Mouse (Mus musculus): ENCODE results near the gene Polr2g. TPM values are rescaled to one million over a fixed set of nuclear protein-coding genes. Genes with fewer than 3 reads are reported as not detected.

Polr2g gene
- polyA plus RNA-seq, 1 experiment from 2014 or later: 199 TPM

DNA sequence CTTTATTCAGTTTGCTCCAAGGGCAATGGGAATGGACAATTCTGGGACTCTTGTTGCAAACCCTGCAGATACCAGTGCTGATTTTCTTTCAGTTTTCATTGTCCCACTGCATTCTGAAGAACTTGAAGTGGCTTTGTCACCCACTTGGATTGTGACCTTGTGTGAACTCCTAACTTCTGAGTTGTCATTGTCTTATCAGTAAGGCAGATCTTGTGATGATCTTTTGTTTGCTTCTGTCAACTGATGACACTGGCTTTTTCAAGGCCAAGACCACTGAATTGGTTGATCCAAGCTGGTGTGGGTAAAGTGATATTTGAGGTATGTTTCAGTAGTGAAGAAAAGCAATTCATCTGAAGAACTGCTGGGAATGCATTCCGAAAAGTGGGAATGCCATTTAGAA, 53.0 kb downstream of the Polr2g start:
- Histone ChIP-seq H3K4me2 (ENCODE audit: low read depth, low read length) (no peak overlapping the region), H3K27ac (replicated peaks; ENCODE audit: low read depth, low read length) (no peak overlapping the region), H3K27me3 (ENCODE audit: control insufficient read depth, insufficient read depth, low read length) (no peaks in the 10 kb centered on the region), H3K9me3 (replicated peaks; ENCODE audit: control insufficient read depth, low read length) (no peaks in the 10 kb centered on the region), H3K36me3 (replicated peaks; ENCODE audit: control insufficient read depth, insufficient read depth, low read depth, low read length) (peaks cover under 1% of the 10 kb centered on the region), H3K4me3 (ENCODE audit: low read depth, low read length) (no peak overlapping the region), H3K9ac (replicated peaks; ENCODE audit: low read length) (no peak overlapping the region), H3K4me1 (ENCODE audit: control insufficient read depth, insufficient read depth, low read length) (peaks cover 2% of the 10 kb centered on the region; the same call in 1 of the 2 replicates)
- 93% methylated on average over 1 of the region's 1 CpGs for WGBS
- DNase-seq (ENCODE audit: low spot score) (no peak), ATAC-seq (replicated peaks; ENCODE audit: insufficient number of reproducible peaks, low FRiP score, low TSS enrichment, low read depth) (no peak)

Other genes with a start within 250 kb of the Polr2g start
- gene Slc22a8, start 207.3 kb downstream of the Polr2g start, polyA plus RNA-seq (2014; fragmentation: Nextera tagmentation; extraction: Ambion mirVana): 0.06 TPM in 1 of 2 replicates, not detected in the other
- 0.10 and 0.29 TPM in 2 replicates for gene Slc22a6, start 180.5 kb downstream of the Polr2g start, polyA plus RNA-seq (2014; fragmentation: Nextera tagmentation; extraction: Ambion mirVana)
- 0.06 and 0.08 TPM in 2 replicates for gene Chrm1, start 134.8 kb downstream of the Polr2g start, polyA plus RNA-seq (2014; fragmentation: Nextera tagmentation; extraction: Ambion mirVana)
- gene Slc3a2, start 75.2 kb downstream of the Polr2g start, polyA plus RNA-seq (2014; fragmentation: Nextera tagmentation; extraction: Ambion mirVana): 120 and 125 TPM in 2 replicates
- gene Wdr74, start 62.8 kb downstream of the Polr2g start, polyA plus RNA-seq (2014; fragmentation: Nextera tagmentation; extraction: Ambion mirVana): 91.0 and 92.3 TPM in 2 replicates
- 1.1 and 1.8 TPM in 2 replicates for gene 1700092M07Rik, start 57.9 kb downstream of the Polr2g start, polyA plus RNA-seq (2014; fragmentation: Nextera tagmentation; extraction: Ambion mirVana)
- gene Stx5a, start 57.2 kb downstream of the Polr2g start, polyA plus RNA-seq (2014; fragmentation: Nextera tagmentation; extraction: Ambion mirVana): 107 and 110 TPM in 2 replicates
- 230 and 238 TPM in 2 replicates for gene Nxf1, start 41.5 kb downstream of the Polr2g start, polyA plus RNA-seq (2014; fragmentation: Nextera tagmentation; extraction: Ambion mirVana)
- 191 and 197 TPM in 2 replicates for gene Tmem223, start 27.6 kb downstream of the Polr2g start, polyA plus RNA-seq (2014; fragmentation: Nextera tagmentation; extraction: Ambion mirVana)
- 44.8 and 51.2 TPM in 2 replicates for gene Tmem179b, start 24.1 kb downstream of the Polr2g start, polyA plus RNA-seq (2014; fragmentation: Nextera tagmentation; extraction: Ambion mirVana)
- gene Taf6l, start 12.2 kb downstream of the Polr2g start, polyA plus RNA-seq (2014; fragmentation: Nextera tagmentation; extraction: Ambion mirVana): 19.0 and 19.9 TPM in 2 replicates
- gene Zbtb3, start 4.0 kb upstream of the Polr2g start, polyA plus RNA-seq (2014; fragmentation: Nextera tagmentation; extraction: Ambion mirVana): 6.0 and 8.0 TPM in 2 replicates
- gene Ttc9c, start 20.8 kb upstream of the Polr2g start, polyA plus RNA-seq (2014; fragmentation: Nextera tagmentation; extraction: Ambion mirVana): 63.0 and 68.7 TPM in 2 replicates
- gene Hnrnpul2, start 21.4 kb upstream of the Polr2g start, polyA plus RNA-seq (2014; fragmentation: Nextera tagmentation; extraction: Ambion mirVana): 6.7 and 6.8 TPM in 2 replicates
- gene AC129217.1, start 31.2 kb upstream of the Polr2g start, polyA plus RNA-seq (2014; fragmentation: Nextera tagmentation; extraction: Ambion mirVana): not detected in 2 replicates
- gene Bscl2, start 38.9 kb upstream of the Polr2g start, polyA plus RNA-seq (2014; fragmentation: Nextera tagmentation; extraction: Ambion mirVana): 29.9 and 39.1 TPM in 2 replicates
- 39.8 and 44.8 TPM in 2 replicates for gene Gng3, start 40.6 kb upstream of the Polr2g start, polyA plus RNA-seq (2014; fragmentation: Nextera tagmentation; extraction: Ambion mirVana)
- 0.10 and 0.49 TPM in 2 replicates for gene Lrrn4cl, start 52.2 kb upstream of the Polr2g start, polyA plus RNA-seq (2014; fragmentation: Nextera tagmentation; extraction: Ambion mirVana)
- gene Ubxn1, start 72.9 kb upstream of the Polr2g start, polyA plus RNA-seq (2014; fragmentation: Nextera tagmentation; extraction: Ambion mirVana): 184 and 189 TPM in 2 replicates
- gene Uqcc3, start 82.3 kb upstream of the Polr2g start, polyA plus RNA-seq (2014; fragmentation: Nextera tagmentation; extraction: Ambion mirVana): 56.1 and 62.0 TPM in 2 replicates
- gene Lbhd1, start 85.2 kb upstream of the Polr2g start, polyA plus RNA-seq (2014; fragmentation: Nextera tagmentation; extraction: Ambion mirVana): 116 and 122 TPM in 2 replicates
- not detected in 2 replicates for gene Gm49403, start 85.4 kb upstream of the Polr2g start, polyA plus RNA-seq (2014; fragmentation: Nextera tagmentation; extraction: Ambion mirVana)
- gene 1810009A15Rik, start 90.3 kb upstream of the Polr2g start, polyA plus RNA-seq (2014; fragmentation: Nextera tagmentation; extraction: Ambion mirVana): 111 and 126 TPM in 2 replicates
- 0.34 TPM in 1 of 2 replicates, not detected in the other for gene Gm49416, start 90.3 kb upstream of the Polr2g start, polyA plus RNA-seq (2014; fragmentation: Nextera tagmentation; extraction: Ambion mirVana)
- 30.5 and 34.6 TPM in 2 replicates for gene Ints5, start 94.4 kb upstream of the Polr2g start, polyA plus RNA-seq (2014; fragmentation: Nextera tagmentation; extraction: Ambion mirVana)
- gene Ganab, start 99.5 kb upstream of the Polr2g start, polyA plus RNA-seq (2014; fragmentation: Nextera tagmentation; extraction: Ambion mirVana): 97.4 and 114 TPM in 2 replicates
- 32.0 and 32.8 TPM in 2 replicates for gene B3gat3, start 121.8 kb upstream of the Polr2g start, polyA plus RNA-seq (2014; fragmentation: Nextera tagmentation; extraction: Ambion mirVana)
- 0.72 and 0.81 TPM in 2 replicates for gene Rom1, start 130.8 kb upstream of the Polr2g start, polyA plus RNA-seq (2014; fragmentation: Nextera tagmentation; extraction: Ambion mirVana)
- 8.4 and 9.0 TPM in 2 replicates for gene Eml3, start 131.0 kb upstream of the Polr2g start, polyA plus RNA-seq (2014; fragmentation: Nextera tagmentation; extraction: Ambion mirVana)
- gene Mta2, start 143.3 kb upstream of the Polr2g start, polyA plus RNA-seq (2014; fragmentation: Nextera tagmentation; extraction: Ambion mirVana): 57.5 and 57.6 TPM in 2 replicates
- gene Tut1, start 155.3 kb upstream of the Polr2g start, polyA plus RNA-seq (2014; fragmentation: Nextera tagmentation; extraction: Ambion mirVana): 25.5 and 28.0 TPM in 2 replicates
- gene Eef1g, start 168.5 kb upstream of the Polr2g start, polyA plus RNA-seq (2014; fragmentation: Nextera tagmentation; extraction: Ambion mirVana): 535 and 538 TPM in 2 replicates
- gene Ahnak, start 190.7 kb upstream of the Polr2g start, polyA plus RNA-seq (2014; fragmentation: Nextera tagmentation; extraction: Ambion mirVana): 10.6 and 11.5 TPM in 2 replicates

All from embryonic facial prominence, embryonic 11.5 days (tissue).